Mouse (Mus musculus): Measurements from ENCODE around the gene Fhl2.
"Not testable (repeated sequence)": the region's sequence is repeated elsewhere in the genome, so short reads cannot be mapped to it uniquely, and the experiment has no call there.

The Fhl2 gene

GRCm38 (mm10) chr1:43192471-43192870 lies 4.3 kb downstream of the Fhl2 start:
- no peak for DNase-seq (ENCODE audit: low read depth, low spot score)

DNA sequence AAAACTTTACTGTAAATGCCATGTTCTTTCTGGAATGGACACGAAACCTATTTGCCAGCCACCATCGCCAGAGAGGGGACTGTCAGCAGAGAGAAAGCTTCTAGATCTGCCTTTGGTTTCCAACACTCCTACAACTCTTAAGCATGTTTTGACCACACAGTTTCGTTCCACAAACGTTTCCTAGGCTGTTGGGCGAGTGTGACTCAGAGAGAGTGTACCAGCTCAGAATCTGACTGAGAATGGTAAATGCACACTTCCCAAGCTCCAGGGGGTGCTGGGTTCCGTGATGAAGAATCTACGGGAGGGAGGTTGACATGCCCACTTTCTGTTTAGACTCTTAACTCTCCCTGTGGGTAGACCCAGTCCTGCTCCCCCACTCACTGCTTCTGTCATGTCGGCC lies 5.7 kb downstream of the Fhl2 start:
- DNase-seq (ENCODE audit: low read depth, low spot score) = no peak

- DNase-seq (ENCODE audit: low read depth, low spot score) = not testable (repeated sequence)
Measured at GRCm38 (mm10) chr1:43188893-43189292, 7.9 kb downstream of the Fhl2 start.

- DNase-seq (ENCODE audit: low read depth, low spot score) = no peak
Measured at GRCm38 (mm10) chr1:43186334-43186733, 10.4 kb downstream of the Fhl2 start.

DNA sequence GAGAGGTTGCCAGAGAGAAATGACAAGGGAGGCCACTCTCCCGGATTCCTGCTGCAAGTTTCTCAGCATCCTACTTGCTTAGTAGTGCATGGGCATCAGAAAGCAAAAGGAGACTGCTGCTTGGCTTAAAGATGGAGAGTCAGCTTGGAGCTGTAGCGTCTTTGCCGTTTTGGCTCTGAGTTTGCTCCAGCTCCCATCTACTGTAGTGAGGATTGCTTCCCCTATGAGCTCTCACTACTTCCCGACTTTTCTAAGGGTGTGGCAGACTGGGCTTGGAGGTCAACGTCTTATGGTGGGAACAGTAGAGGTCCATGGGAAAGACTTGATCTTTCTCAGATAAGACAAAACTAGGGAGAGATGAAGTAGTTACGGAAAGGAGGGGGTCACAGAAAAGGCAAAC lies 15.9 kb downstream of the Fhl2 start:
- DNase-seq (ENCODE audit: low read depth, low spot score) = no peak

- DNase-seq (ENCODE audit: low read depth, low spot score) = no peak
Measured at GRCm38 (mm10) chr1:43178780-43179179, 18.0 kb downstream of the Fhl2 start.

- no peak for DNase-seq (ENCODE audit: low read depth, low spot score)
Measured at GRCm38 (mm10) chr1:43178378-43178777, 18.4 kb downstream of the Fhl2 start.

- peak; percentile 52 for DNase-seq (ENCODE audit: low read depth, low spot score)
Measured at GRCm38 (mm10) chr1:43173283-43174226, 23.2 kb downstream of the Fhl2 start.

- no peak for DNase-seq (ENCODE audit: low read depth, low spot score)
Measured at GRCm38 (mm10) chr1:43171816-43172215, 25.0 kb downstream of the Fhl2 start.

GRCm38 (mm10) chr1:43171093-43171492 lies 25.7 kb downstream of the Fhl2 start:
- no peak for DNase-seq (ENCODE audit: low read depth, low spot score)

- no peak for DNase-seq (ENCODE audit: low read depth, low spot score)
Measured at GRCm38 (mm10) chr1:43169661-43170060, 27.1 kb downstream of the Fhl2 start.

GRCm38 (mm10) chr1:43169227-43169626 lies 27.6 kb downstream of the Fhl2 start:
- DNase-seq (ENCODE audit: low read depth, low spot score) = peak; percentile 39

GRCm38 (mm10) chr1:43168618-43169017 lies 28.2 kb downstream of the Fhl2 start:
- DNase-seq (ENCODE audit: low read depth, low spot score) = no peak

DNA sequence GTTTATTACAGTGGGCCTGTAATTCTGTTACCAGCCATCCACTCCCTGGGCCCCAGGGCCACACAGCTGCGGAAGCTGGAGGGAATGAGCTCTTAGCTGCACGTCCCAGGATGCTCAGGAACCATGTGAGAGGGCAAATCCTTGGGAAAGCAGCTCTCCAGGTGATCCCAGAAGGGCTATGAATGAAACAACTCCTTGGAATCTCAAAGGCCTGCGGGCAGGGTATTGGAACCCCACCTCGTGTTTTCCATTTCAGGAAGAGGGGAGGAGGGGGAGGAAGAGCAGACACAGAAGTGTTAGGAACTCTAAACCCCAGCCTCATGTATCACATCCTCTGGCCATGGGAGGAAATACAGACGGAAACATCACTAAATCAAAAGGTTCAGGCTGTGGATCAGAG lies 28.8 kb downstream of the Fhl2 start:
- DNase-seq (ENCODE audit: low read depth, low spot score) = no peak

GRCm38 (mm10) chr1:43164582-43164981 lies 32.2 kb downstream of the Fhl2 start:
- DNase-seq (ENCODE audit: low read depth, low spot score) = no peak

GRCm38 (mm10) chr1:43163467-43164418 lies 33.0 kb downstream of the Fhl2 start:
- DNase-seq (ENCODE audit: low read depth, low spot score) = no peak

GRCm38 (mm10) chr1:43163084-43163466 lies 33.7 kb downstream of the Fhl2 start:
- no peak for DNase-seq (ENCODE audit: low read depth, low spot score)

DNA sequence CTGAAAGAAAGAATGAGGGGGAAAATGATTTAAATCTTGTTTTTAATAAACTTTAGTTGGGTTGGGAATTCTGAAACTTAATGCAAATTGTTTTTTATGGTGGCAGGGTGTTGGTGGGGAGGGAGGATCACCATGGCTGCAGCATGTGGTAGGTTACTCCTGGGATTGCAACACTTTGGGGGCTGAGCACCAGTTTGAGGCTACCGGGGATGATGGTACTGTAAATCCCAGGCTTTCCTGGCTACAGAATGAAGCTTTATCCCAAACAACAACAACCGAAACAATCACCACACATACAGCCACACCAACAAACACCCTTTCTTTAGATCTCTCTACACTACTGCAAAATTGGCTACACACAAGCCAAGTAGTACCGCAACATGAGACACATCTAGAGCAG lies 34.4 kb downstream of the Fhl2 start:
- no peak for DNase-seq (ENCODE audit: low read depth, low spot score)

DNA sequence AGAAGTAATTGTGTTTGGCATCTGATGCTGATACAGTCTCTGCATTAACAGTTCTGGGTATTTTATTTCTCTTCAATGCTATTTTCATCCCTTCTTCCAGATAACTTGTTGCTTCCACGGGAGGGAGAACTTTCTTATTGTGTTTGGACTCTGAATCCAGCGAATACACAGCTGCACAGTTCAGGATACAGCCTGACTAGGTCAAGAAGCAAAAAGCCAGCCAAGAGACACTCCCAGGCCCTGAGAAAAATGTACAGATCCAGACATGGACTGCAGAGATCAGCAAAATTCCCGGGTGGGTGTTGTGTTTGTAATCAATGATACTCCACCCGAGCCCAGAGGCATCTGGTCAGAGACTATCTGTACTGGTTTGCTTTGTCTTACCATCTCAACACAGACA lies 37.4 kb downstream of the Fhl2 start:
- no peak for DNase-seq (ENCODE audit: low read depth, low spot score)

DNA sequence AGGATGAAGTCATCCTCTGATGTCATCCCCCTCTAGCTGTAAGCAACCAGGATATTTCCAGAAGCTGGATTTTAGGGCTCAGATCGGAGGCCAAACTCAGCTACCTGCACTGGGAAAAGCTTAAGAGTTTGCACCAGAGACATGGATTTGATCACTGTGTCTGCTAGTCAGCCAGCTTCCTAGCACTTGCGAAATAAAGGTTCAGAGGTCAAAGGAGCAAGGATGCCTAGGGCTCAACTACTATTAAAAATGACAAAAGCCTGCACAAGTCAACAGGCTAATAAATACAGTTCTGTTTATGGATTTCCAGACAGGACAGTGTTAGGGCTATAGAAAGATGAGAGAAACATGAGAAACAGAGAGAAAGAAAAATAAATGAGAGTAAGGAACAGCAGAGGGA lies 38.9 kb downstream of the Fhl2 start:
- no peak for DNase-seq (ENCODE audit: low read depth, low spot score)

GRCm38 (mm10) chr1:43154491-43154890 lies 42.3 kb downstream of the Fhl2 start:
- no peak for DNase-seq (ENCODE audit: low read depth, low spot score)

DNA sequence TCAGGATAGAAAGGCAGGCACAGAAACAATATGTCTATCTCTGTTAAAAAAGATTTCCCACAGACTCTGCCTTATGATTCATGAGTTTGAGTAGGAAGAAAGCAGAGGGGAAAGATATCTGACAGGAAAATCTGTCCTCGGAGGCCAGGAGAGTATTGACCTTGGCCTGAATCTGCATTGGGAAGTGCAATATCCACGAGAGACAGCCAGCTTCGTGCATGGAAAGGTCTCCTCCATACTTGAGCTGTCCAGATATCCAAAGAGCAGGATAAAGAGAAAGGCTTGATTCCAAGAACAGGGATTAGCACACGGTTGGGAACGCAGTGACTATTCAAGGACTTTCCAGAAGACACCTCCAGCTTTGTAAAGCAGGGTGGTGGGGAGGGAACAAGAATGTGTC lies 43.2 kb downstream of the Fhl2 start:
- no peak for DNase-seq (ENCODE audit: low read depth, low spot score)
